1 mouse cellular context compared by ENCODE assay signal in genomic region chr6:122811771-122812600, GRCm38 (mm10).
A peak's percentile ranks its signal among the peaks of the same experiment; 100 is the strongest.
TF ChIP-seq lines count a peak whose summit lies in the region.

No protein-coding gene starts in this region.

TF ChIP-seq in CH12.LX, 34 proteins besides CTCF, POLR2A, EP300 and RAD21 (continued from another document):
- TF ChIP-seq POLR2AphosphoS2 (IDR thresholded peaks at IDR 0.05; ENCODE audit: low read depth, low read length) (peak; percentile 19; the same call in 1 of the 2 replicates), TCF12 (IDR thresholded peaks at IDR 0.05; ENCODE audit: low read depth, low read length) (peak; percentile 55; the same call in 1 of the 2 replicates), ZKSCAN1 (IDR thresholded peaks at IDR 0.05; ENCODE audit: borderline replicate concordance, low read depth, low read length) (no peak), CHD2 (IDR thresholded peaks at IDR 0.05; ENCODE audit: low read length) (no peak)
